Mouse (Mus musculus) midbrain, embryonic 10.5 days (tissue): ENCODE data around the gene Tiam1. TPM values are rescaled to one million over a fixed set of nuclear protein-coding genes. Genes with fewer than 3 reads are reported as not detected.

Experiments used
- DNase-seq: peaks from one replicate; pipeline ENCODE4 v3.0.0-alpha.2; 2017; ENCODE audit warnings: low spot score
- H3K27ac ChIP-seq: fragments of 300-500 bp; sonication (generic); replicated peaks from 2 replicates; pipeline ENCODE4 v1.5.1; 2016; ENCODE audit warnings: mild to moderate bottlenecking
- H3K27me3 ChIP-seq: fragments of 300-500 bp; sonication (generic); 2 replicates; pipeline ENCODE4 v1.6.1; 2016; ENCODE audit warnings: low read depth, mild to moderate bottlenecking; ENCODE audit not compliant: poor library complexity, severe bottlenecking
- H3K36me3 ChIP-seq: fragments of 300-500 bp; sonication (generic); 2 replicates; pipeline ENCODE4 v1.6.1; 2016; ENCODE audit warnings: mild to moderate bottlenecking, moderate library complexity
- H3K4me1 ChIP-seq: fragments of 300-500 bp; sonication (generic); 2 replicates; pipeline ENCODE4 v1.6.1; 2016
- H3K4me3 ChIP-seq: fragments of 300-500 bp; sonication (generic); 2 replicates; pipeline ENCODE4 v1.5.1; 2016; ENCODE audit warnings: mild to moderate bottlenecking, moderate library complexity
- H3K9me3 ChIP-seq: fragments of 300-500 bp; sonication (generic); replicated peaks from 2 replicates; pipeline ENCODE4 v1.6.1; 2016; ENCODE audit warnings: mild to moderate bottlenecking
- WGBS: fragments of 180-500 bp; shearing (Covaris S2); methylation state at CpG from one replicate; pipeline ENCODE4 v1.1.7; 2016; 5-methylcytosine and 5-hydroxymethylcytosine counted together
- polyA plus RNA-seq: library from polyadenylated mRNA; unstranded; fragments of >200 nt; fragmentation: Nextera tagmentation; extraction: Ambion mirVana; gene quantifications from 2 replicates; pipeline ENCODE4 v1.2.1, GENCODE M21; 2016

Tiam1 gene
- polyA plus RNA-seq, 1 experiment from 2014 or later = 13.8 TPM

DNA sequence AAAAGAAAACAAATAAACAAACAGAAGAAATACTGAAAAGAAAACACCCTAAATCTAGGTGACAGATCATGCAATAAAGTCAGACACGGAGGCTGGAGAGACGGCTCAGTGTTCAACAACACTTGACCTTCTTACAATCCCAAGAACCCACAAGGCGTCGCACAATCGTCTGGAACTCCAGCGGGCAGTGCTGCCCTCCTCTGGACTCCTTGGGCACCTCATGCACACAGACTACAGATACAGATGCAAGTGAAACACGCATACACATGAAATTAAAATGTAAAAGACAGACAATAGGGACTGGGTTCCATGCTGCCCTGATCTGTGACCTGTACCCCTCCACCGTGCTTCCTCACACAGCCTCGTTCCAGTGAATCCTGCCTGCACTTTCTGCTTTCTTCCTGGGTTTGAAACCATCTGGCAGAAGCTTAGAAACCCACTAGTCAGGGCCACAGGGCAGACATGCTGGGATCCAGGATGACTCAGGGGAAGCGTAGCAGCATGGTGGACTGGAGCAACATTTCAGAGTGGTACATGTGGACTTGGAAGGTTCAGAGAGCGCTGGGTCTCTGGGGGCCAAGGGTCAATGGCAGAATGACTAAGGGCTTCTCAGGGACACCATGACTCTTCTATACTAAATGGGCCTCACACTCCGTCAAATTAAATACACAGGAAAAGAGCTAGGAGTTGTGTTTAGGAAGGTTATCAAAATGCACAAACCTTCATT lies 240.8 kb downstream of the Tiam1 start:
- Histone ChIP-seq H3K36me3 (peaks cover 4% of the 10 kb centered on the region), H3K27me3 (no peaks in the 10 kb centered on the region), H3K27ac (no peak overlapping the region), H3K4me1 (peaks cover 9% of the 10 kb centered on the region), H3K9me3 (no peaks in the 10 kb centered on the region), H3K4me3 (no peak overlapping the region)
- DNase-seq = no peak
- WGBS = 94% methylated on average over 12 of the region's 12 CpGs

- no peak overlapping the region for H3K27ac ChIP-seq
Observed at GRCm38 (mm10) chr16:89900681-89901080, 242.9 kb downstream of the Tiam1 start.

GRCm38 (mm10) chr16:89899192-89899591 lies 244.4 kb downstream of the Tiam1 start:
- WGBS = 69% methylated on average over 9 of the region's 9 CpGs
- DNase-seq = no peak
- no peaks in the 10 kb centered on the region for H3K27me3 ChIP-seq
- no peak overlapping the region for H3K27ac ChIP-seq
- H3K4me1 ChIP-seq = no peaks in the 10 kb centered on the region
- H3K4me3 ChIP-seq = no peak overlapping the region
- no peaks in the 10 kb centered on the region for H3K9me3 ChIP-seq
- peaks cover 21% of the 10 kb centered on the region for H3K36me3 ChIP-seq

More at GRCm38 (mm10) chr16:89900681-89901080, 242.9 kb downstream of the Tiam1 start:
- Histone ChIP-seq H3K4me1 (no peaks in the 10 kb centered on the region), H3K9me3 (no peaks in the 10 kb centered on the region), H3K36me3 (peaks cover 15% of the 10 kb centered on the region), H3K4me3 (no peak overlapping the region), H3K27me3 (no peaks in the 10 kb centered on the region)
- no peak for DNase-seq
- WGBS = 82% methylated on average over 8 of the region's 8 CpGs

- no peak overlapping the region for H3K27ac ChIP-seq
- DNase-seq = no peak
- 90% methylated on average over 14 of the region's 14 CpGs for WGBS
- H3K4me3 ChIP-seq = no peak overlapping the region
- H3K27me3 ChIP-seq = no peaks in the 10 kb centered on the region
- H3K9me3 ChIP-seq = peaks cover 9% of the 10 kb centered on the region; the same call in 1 of the 2 replicates
- peaks cover 27% of the 10 kb centered on the region for H3K36me3 ChIP-seq
- no peaks in the 10 kb centered on the region for H3K4me1 ChIP-seq
Observed at GRCm38 (mm10) chr16:89898299-89898625, 245.3 kb downstream of the Tiam1 start.

GRCm38 (mm10) chr16:89897547-89898298 lies 245.8 kb downstream of the Tiam1 start:
- H3K4me1 ChIP-seq = no peaks in the 10 kb centered on the region
- peaks cover 29% of the 10 kb centered on the region for H3K36me3 ChIP-seq
- WGBS = 91% methylated on average over 33 of the region's 33 CpGs
- no peak for DNase-seq
- no peak overlapping the region for H3K27ac ChIP-seq
- no peaks in the 10 kb centered on the region for H3K27me3 ChIP-seq
- peaks cover 10% of the 10 kb centered on the region; the same call in 1 of the 2 replicates for H3K9me3 ChIP-seq
- H3K4me3 ChIP-seq = no peak overlapping the region

DNA sequence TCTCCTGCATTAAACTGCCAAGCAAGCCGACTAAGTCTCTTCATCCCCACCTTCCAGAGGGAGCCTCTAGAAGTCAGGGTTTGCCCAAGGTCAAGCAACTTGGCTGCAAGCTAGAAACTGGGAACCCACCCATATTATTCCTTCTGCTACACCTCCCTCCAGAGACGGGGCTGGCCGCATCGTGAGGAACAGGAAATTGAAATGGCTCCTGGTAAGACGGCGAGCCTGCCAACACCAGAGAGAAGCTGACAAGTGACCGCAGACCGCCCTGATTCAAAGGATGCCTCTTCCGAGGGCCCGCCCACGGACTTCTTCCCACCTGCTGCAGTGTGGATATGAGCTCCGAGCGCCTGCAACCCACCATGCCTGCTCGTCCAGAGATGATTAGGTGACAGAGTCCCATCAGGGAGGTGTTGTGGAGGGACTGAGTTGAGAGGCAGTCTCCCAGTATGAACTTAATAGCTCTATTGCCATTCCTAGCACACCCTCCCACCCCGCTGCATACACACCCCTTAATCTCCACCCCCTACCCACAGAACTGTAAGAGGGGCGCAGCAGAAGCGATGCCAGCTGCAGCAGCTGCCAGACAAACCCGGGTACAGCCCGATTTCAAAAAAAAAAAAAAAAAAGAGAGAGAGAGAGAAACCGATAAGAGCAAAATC lies 246.6 kb downstream of the Tiam1 start:
- peaks cover 29% of the 10 kb centered on the region for H3K36me3 ChIP-seq
- no peaks in the 10 kb centered on the region for H3K4me1 ChIP-seq
- peaks cover 10% of the 10 kb centered on the region; the same call in 1 of the 2 replicates for H3K9me3 ChIP-seq
- no peak overlapping the region for H3K4me3 ChIP-seq
- WGBS = 88% methylated on average over 20 of the region's 20 CpGs
- DNase-seq = no peak
- no peak overlapping the region for H3K27ac ChIP-seq
- no peaks in the 10 kb centered on the region for H3K27me3 ChIP-seq

DNA sequence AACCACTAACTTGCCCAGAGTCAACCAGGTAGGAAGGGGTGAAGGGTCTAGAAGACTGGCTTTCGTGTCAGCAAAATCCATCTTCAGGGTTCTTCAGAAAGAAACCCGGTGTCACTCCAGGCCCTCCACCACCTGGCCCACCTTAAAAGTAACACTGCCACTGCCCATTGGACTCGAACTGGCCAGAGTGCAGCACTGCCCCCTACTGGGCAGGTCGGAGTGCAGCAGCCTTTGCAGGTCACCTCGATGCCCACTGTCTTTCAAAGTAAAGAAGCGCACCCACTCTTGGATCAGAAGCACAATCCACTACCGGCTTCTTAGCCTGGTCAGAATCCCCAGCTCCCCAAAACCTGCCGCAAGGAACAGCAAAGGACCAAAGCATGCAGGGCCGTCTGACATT lies 247.2 kb downstream of the Tiam1 start:
- Histone ChIP-seq H3K36me3 (peaks cover 29% of the 10 kb centered on the region), H3K27ac (no peak overlapping the region), H3K27me3 (no peaks in the 10 kb centered on the region), H3K9me3 (peaks cover 10% of the 10 kb centered on the region; the same call in 1 of the 2 replicates), H3K4me3 (no peak overlapping the region), H3K4me1 (no peaks in the 10 kb centered on the region)
- WGBS = 80% methylated on average over 9 of the region's 9 CpGs
- DNase-seq = no peak

- Histone ChIP-seq H3K4me1 (peaks cover 5% of the 10 kb centered on the region), H3K9me3 (peaks cover 10% of the 10 kb centered on the region; the same call in 1 of the 2 replicates), H3K27ac (no peak overlapping the region), H3K36me3 (peaks cover 29% of the 10 kb centered on the region), H3K4me3 (no peak overlapping the region), H3K27me3 (no peaks in the 10 kb centered on the region)
- WGBS = 89% methylated on average over 7 of the region's 7 CpGs
- DNase-seq = no peak
Observed at GRCm38 (mm10) chr16:89895283-89895682, 248.3 kb downstream of the Tiam1 start.

GRCm38 (mm10) chr16:89894816-89895215 lies 248.8 kb downstream of the Tiam1 start:
- peaks cover 10% of the 10 kb centered on the region for H3K4me1 ChIP-seq
- 88% methylated on average over 8 of the region's 8 CpGs for whole genome bisulfite sequencing
- H3K9me3 ChIP-seq = peaks cover 10% of the 10 kb centered on the region; the same call in 1 of the 2 replicates
- peaks cover 29% of the 10 kb centered on the region for H3K36me3 ChIP-seq
- no peaks in the 10 kb centered on the region for H3K27me3 ChIP-seq
- DNase-seq = no peak
- no peak overlapping the region for H3K27ac ChIP-seq
- H3K4me3 ChIP-seq = no peak overlapping the region

DNA sequence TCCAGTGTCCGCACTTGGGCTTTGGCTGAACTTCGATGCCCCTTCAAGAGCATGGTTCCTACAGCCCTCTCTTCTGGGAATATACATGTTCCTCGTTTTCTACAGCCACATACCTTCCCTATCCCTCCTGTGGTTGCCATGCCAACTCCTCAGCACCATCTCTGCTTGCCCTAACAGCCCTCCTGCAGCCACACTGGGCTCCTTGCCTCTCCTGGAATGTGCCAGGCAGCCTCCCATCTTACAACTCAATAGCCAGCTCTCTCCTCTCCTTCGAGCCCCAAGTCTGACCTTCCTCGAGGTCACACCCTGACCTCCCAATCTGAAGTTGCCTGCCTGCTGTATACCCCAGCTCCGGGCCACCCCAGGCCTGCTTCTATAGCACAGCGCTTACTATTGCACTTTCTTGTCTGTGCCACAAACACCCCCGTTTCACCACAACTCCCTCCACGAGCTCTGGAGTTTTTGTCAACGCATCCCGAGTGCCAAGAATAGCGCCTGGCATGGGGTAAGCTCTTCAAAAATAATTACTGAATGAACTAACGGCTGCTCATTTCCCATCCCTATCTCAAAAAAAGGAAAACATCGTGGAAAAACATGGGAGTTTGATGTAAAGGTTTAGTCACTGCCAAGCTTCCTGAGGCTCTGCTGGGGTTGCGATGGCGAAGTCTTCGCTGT lies 252.9 kb downstream of the Tiam1 start:
- WGBS = 80% methylated on average over 17 of the region's 17 CpGs
- H3K27ac ChIP-seq = no peak overlapping the region

GRCm38 (mm10) chr16:89889890-89890462 lies 253.6 kb downstream of the Tiam1 start:
- H3K9me3 ChIP-seq = peaks cover 10% of the 10 kb centered on the region; the same call in 1 of the 2 replicates
- peaks cover 7% of the 10 kb centered on the region for H3K36me3 ChIP-seq
- no peak for DNase-seq
- no peak overlapping the region for H3K27ac ChIP-seq
- no peak overlapping the region for H3K4me3 ChIP-seq
- H3K27me3 ChIP-seq = no peaks in the 10 kb centered on the region
- 83% methylated on average over 10 of the region's 10 CpGs for WGBS
- H3K4me1 ChIP-seq = peaks cover 10% of the 10 kb centered on the region

More for the DNA sequence above, 252.9 kb downstream of the Tiam1 start:
- DNase-seq = no peak
- no peaks in the 10 kb centered on the region for H3K27me3 ChIP-seq
- H3K36me3 ChIP-seq = peaks cover 13% of the 10 kb centered on the region
- peaks cover 10% of the 10 kb centered on the region for H3K4me1 ChIP-seq
- peaks cover 10% of the 10 kb centered on the region; the same call in 1 of the 2 replicates for H3K9me3 ChIP-seq
- no peak overlapping the region for H3K4me3 ChIP-seq

DNA sequence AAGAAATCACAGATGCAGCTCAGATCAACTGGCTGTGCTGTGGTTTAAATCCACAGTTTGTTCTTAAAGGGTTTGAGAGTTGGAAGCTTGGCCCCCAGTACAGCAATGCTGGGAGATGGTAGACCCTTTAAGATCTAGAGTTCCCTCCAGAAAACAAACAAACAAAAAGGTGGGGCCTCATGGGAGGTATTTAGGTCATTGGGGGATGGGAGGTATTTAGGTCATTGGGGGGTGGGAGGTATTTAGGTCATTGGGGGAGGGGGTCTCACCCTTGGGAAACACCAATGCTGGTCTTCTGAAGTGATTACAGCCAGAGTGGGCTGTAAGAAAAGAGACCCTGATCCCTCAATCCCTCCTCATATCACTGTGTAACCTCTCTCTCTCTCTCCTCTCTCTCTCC lies 257.0 kb downstream of the Tiam1 start:
- no peak overlapping the region for H3K27ac ChIP-seq
- peaks cover 10% of the 10 kb centered on the region for H3K4me1 ChIP-seq
- peaks cover 18% of the 10 kb centered on the region for H3K36me3 ChIP-seq
- H3K27me3 ChIP-seq = no peaks in the 10 kb centered on the region
- no peak overlapping the region for H3K4me3 ChIP-seq
- DNase-seq = no peak
- H3K9me3 ChIP-seq = no peaks in the 10 kb centered on the region
